Mouse (Mus musculus) lung, adult 2 months (tissue): ENCODE measurements around the gene Pank1.

Experiments used
- CTCF ChIP-seq: fragments of 200-500 bp; IDR thresholded peaks from 2 replicates; pipeline ENCODE4 v1.5.1; 2011; ENCODE audit warnings: mild to moderate bottlenecking, low read length, control low read depth; ENCODE audit not compliant: insufficient read depth
- POLR2A ChIP-seq: fragments of 200-500 bp; IDR thresholded peaks from 2 replicates; pipeline ENCODE4 v1.6.1; 2011; ENCODE audit warnings: low read depth, mild to moderate bottlenecking, control low read depth, low read length, borderline replicate concordance; ENCODE audit errors: extremely low read depth

GRCm38 (mm10) chr19:34812711-34813110 lies 66.5 kb downstream of the Pank1 start:
- TF ChIP-seq POLR2A (no peak), CTCF (no peak)
